Mouse (Mus musculus) hindlimb bud, embryonic 11.5 days (tissue): ENCODE data around the gene Rpp14.

Source experiments
- DNase-seq: peaks from one replicate; pipeline ENCODE4 v3.0.0-alpha.2; 2012; ENCODE audit warnings: low read depth, low spot score; ENCODE audit errors: extremely low spot score

The Rpp14 gene

DNA sequence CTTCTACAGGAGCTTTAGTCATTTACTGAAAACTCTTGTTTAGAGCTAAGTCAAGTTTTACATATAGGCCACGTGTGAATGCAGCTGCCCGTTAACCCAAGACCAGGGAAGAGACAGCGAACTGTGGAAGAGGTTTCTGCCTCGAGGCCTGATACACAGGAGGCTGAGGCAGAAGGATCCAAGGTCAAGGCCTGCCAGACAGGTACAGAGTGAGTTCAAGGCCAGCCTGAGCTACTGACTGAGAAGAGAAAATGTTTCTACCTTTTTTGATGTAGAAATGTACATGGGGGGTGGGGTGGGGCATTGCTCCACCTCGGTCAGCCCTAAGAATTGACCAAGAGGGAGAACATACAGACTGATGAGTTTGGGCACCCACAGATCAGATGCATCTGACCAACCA lies 24.1 kb upstream of the Rpp14 start:
- DNase-seq = no peak

DNA sequence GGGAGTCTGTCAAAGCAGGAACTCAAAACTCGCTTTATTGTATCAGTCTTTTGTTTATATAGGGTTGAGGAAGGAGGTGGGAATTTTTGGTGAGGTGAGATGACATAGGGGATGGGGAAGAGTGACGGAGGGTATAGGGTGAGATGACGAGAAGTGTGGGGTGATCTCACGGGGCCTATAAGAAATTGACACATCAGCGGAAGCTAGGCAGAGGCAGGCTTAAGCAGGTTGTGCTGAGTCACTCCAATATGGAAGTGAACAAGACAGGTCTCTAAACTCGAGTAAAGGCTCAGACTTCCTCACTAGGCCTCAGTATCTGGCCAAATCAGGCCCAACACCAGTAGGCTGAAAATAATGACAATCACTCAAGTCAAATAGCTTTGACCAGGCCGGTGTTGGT lies 20.2 kb upstream of the Rpp14 start:
- DNase-seq = no peak

GRCm38 (mm10) chr14:8062076-8062475 lies 18.1 kb upstream of the Rpp14 start:
- DNase-seq = no peak

- no peak for DNase-seq
Measured at GRCm38 (mm10) chr14:8062537-8063301, 17.4 kb upstream of the Rpp14 start.

DNA sequence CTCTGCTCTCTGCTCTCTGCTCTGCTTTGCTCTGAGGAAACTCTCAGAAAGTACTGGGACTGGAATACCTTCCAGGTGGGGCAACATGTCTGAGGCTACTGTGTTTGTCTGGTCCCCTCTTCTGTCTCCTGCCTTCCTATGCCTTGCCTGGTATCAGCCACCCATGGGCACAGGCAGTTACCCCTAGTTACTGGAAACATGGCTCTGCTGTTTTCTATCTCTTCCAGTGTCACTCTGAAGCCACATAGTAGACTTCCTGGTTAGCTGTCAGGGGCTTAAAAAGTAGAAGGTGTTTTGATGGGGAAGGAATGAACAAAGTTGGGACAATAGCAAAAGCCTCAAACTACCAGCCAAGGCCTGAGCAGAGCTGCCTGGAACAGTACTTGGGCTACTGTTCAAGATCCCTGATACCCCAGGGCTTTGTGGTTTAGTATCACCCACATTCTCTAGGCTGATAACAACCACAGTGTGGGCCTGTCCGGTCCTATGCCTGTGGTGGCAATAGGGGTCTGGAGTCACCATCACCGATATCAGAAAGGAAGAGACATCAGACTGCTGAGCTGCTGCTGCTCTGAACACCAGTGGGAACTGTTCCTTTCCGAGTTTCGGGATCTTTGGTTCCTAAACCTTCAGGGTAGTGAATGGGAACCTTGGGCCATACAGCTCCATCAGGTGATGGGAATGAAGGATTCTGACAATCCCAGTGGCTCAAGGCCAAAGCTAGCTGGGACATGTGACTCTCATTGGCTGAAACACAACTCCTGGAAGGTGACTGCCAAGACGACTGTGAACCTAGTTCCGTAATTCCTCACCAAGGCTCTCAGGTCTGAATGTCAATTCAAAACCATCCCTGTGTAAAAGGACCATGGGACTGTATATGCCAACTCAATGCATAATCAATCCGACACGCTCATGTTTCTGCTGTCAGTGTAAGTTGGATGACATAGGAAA lies 16.1 kb upstream of the Rpp14 start:
- no peak for DNase-seq

DNA sequence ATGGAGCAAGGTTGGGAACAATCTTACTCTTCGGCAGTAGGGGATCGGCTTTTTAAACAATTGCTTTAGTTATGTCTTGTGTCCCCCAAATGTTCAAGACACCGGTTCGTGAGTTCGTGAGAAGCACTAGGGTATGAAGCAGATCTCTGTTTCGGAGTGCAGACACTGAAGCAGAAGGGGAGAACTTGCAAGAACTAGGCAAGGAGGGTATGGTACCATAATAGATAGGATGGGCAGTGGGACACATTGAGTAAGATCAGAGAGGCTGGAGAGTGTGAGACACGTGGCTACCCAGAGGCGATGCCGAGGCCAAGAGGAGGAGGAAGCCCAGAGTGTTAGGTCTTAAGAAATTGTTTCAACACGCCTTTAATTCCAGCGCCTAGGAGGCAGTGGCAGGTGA lies 551 bp downstream of the Rpp14 start:
- DNase-seq = no peak

GRCm38 (mm10) chr14:8082949-8083348 lies 2.8 kb downstream of the Rpp14 start:
- DNase-seq = no peak

DNA sequence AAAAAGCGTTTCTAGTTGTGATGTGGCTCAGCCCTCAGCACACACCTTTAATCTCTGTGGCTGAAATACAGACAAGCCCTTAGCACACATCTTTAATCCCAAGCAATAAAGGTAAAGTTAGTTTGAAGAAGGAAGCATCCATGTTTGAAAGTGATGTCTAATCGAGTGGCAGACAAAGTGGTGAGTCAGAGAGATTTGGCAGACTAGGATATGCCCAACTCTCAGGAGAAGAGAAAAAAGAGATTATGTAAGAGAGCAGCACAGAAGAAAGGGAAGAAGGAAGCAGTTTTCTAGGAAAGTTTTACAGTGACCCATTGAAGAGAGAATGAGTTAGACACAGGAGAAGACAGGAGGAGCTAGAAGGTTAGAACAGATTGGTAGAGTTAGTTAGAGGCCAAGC lies 8.8 kb downstream of the Rpp14 start:
- no peak for DNase-seq

- no peak for DNase-seq
Measured at GRCm38 (mm10) chr14:8092573-8092972, 12.4 kb downstream of the Rpp14 start.

DNA sequence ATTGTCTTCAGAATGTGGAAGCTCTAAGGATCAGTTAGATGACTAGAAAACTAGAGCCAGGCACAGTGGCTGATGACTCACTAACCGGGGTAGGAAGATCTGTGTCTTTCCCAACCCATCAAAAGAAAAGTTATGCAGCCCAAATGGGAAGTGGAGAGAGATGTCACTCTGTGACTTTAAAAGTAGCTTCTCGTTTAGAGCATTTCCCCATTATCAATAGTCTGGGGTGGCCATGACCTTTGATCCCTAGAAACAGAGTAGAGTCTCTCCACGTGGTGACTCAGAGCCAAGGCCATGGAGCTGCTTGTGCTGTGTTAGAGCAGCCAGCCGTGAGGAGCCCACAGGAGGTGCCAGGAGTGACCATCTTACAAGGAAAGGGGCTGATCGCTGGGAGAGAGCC lies 13.3 kb downstream of the Rpp14 start:
- DNase-seq = no peak

GRCm38 (mm10) chr14:8094931-8095561 lies 14.9 kb downstream of the Rpp14 start:
- no peak for DNase-seq

- no peak for DNase-seq
Measured at GRCm38 (mm10) chr14:8095562-8095950, 15.4 kb downstream of the Rpp14 start.

GRCm38 (mm10) chr14:8097978-8098686 lies 18.0 kb downstream of the Rpp14 start, which contains the start of gene Pxk:
Pxk (plus strand) TSS chr14:8098211.
- DNase-seq = peak; percentile 64

- no peak for DNase-seq
Measured at GRCm38 (mm10) chr14:8098687-8098995, 18.5 kb downstream of the Rpp14 start.

- DNase-seq = no peak
Measured at GRCm38 (mm10) chr14:8099561-8100021, 19.4 kb downstream of the Rpp14 start.

DNA sequence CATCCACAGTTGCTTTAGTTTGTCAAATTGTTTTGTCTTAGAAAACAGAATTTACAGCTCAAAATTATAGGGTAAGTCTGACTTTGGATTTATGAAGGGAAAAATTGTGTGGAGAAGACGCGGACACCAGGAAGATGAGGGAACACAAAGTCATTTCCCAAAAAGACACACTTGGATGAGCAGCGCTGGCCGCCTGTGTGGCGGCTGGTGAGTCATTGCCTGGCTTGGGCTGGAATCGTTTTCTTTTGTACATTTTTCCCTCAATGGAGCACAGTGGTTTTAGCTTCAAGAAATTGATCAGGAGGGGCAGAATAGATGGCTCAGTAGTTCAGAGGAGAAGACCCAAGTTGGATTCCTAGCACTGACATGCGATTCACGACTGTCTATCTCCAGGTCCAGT lies 21.7 kb downstream of the Rpp14 start:
- no peak for DNase-seq

DNA sequence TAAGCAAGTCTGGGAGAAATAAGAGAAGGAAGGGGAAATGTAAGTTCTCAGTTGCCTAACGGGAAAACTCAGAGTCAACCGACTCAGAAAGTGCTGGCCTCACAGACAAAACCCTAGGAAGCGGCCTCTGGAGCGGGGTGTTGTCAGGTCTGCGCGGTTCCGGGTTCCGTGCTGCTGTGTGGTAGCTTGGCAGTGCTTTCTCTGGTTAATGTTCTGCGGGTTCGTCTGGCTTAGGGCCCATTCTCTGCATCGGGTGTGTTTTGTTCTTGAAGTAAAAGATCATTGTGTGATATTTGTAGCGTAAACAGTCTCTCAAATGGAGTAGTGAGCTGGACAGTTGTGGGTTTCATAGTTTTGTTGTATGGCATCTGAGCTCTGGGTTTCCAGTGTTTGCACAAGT lies 22.5 kb downstream of the Rpp14 start:
- DNase-seq = no peak

GRCm38 (mm10) chr14:8108047-8108446 lies 27.9 kb downstream of the Rpp14 start:
- no peak for DNase-seq

- DNase-seq = no peak
Measured at GRCm38 (mm10) chr14:8108976-8109375, 28.8 kb downstream of the Rpp14 start.

GRCm38 (mm10) chr14:8111545-8111944 lies 31.4 kb downstream of the Rpp14 start:
- no peak for DNase-seq

DNA sequence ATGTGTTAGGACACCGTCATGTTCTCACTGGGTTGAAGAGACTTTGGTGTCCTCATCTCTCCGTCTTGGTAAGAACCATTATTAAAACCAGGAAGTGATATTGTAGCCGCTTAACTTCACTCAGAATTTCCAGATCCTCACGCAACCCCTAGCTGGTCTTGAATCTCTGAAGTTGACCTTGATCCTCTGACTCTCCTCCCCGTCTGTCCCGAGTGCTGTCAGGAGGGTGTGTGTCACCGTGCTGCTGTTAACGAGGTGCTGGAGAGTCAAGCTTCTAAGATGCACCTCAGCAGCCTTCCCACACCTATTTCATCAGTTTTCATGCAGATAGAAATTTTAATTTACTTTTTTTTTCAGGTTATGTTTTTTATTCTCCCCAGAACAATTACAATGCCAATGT lies 31.9 kb downstream of the Rpp14 start:
- no peak for DNase-seq
